Comparison of ENCODE assay signal across 7 mouse cellular contexts in genomic region chr16:18342650-18343570, GRCm38 (mm10). TPM values are rescaled to one million over a fixed set of nuclear protein-coding genes. Genes with fewer than 3 reads are reported as not detected.
DNase-seq lines count a peak whose midpoint lies in the region; ATAC-seq lines count a peak whose summit lies in the region.

No protein-coding gene starts in this region.

- 41% methylated on average over 9 of the region's 9 CpGs for WGBS in embryonic facial prominence, embryonic 11.5 days
- 36% methylated on average over 9 of the region's 9 CpGs for WGBS in limb, embryonic 15.5 days

- H3K4me1 ChIP-seq in embryonic facial prominence, embryonic 11.5 days (ENCODE audit: control insufficient read depth, insufficient read depth, low read length): no peaks in the 10 kb centered on the region
- H3K4me1 ChIP-seq in limb, embryonic 15.5 days: peaks cover 22% of the 10 kb centered on the region

- H3K9ac ChIP-seq in embryonic facial prominence, embryonic 11.5 days (replicated peaks; ENCODE audit: low read length): peak overlapping the region; percentile 52
- H3K9ac ChIP-seq in limb, embryonic 15.5 days: peak overlapping the region; percentile 55

- peak; percentile 12 to 20 for DNase-seq in thymus, postnatal 10 days (ENCODE audit: low spot score in 2 of 2)
- no peak for DNase-seq in thymus, adult 18-20 months
- no peak for DNase-seq in embryonic facial prominence, embryonic 11.5 days (ENCODE audit: low spot score)
- DNase-seq in heart, postnatal 4 days: peak; percentile 20
- DNase-seq in spleen, postnatal 4 days (ENCODE audit: low spot score in 2 of 2): peak; percentile 36 to 75
- DNase-seq in gastrocnemius, postnatal 36 days: no peak

- H3K27me3 ChIP-seq in embryonic facial prominence, embryonic 11.5 days (ENCODE audit: control insufficient read depth, insufficient read depth, low read length): no peaks in the 10 kb centered on the region; the same call in 1 of the 2 replicates
- peaks cover 17% of the 10 kb centered on the region for H3K27me3 ChIP-seq in limb, embryonic 15.5 days

- H3K9me3 ChIP-seq in embryonic facial prominence, embryonic 11.5 days (replicated peaks; ENCODE audit: control insufficient read depth, low read length): no peaks in the 10 kb centered on the region
- H3K9me3 ChIP-seq in limb, embryonic 15.5 days: no peaks in the 10 kb centered on the region

- ATAC-seq in embryonic facial prominence, embryonic 11.5 days (replicated peaks; ENCODE audit: insufficient number of reproducible peaks, low FRiP score, low TSS enrichment, low read depth): 0 out of 2 replicates have a peak, but pooled peaks have one; percentile 1
- ATAC-seq in limb, embryonic 15.5 days (ENCODE audit: insufficient number of reproducible peaks, low FRiP score, low TSS enrichment, low read depth): no peak

- intact Hi-C loops in gastrocnemius, postnatal 36 days (cut with DNase I): no loop called here

- no peaks in the 10 kb centered on the region for H3K36me3 ChIP-seq in embryonic facial prominence, embryonic 11.5 days (replicated peaks; ENCODE audit: control insufficient read depth, insufficient read depth, low read depth, low read length)
- H3K36me3 ChIP-seq in limb, embryonic 15.5 days: no peaks in the 10 kb centered on the region; the same call in 1 of the 2 replicates

- peak overlapping the region; percentile 56 for H3K4me3 ChIP-seq in embryonic facial prominence, embryonic 11.5 days (ENCODE audit: low read depth, low read length)
- H3K4me3 ChIP-seq in limb, embryonic 15.5 days: peak overlapping the region; percentile 67

- peak overlapping the region; percentile 61 for H3K4me2 ChIP-seq in embryonic facial prominence, embryonic 11.5 days (ENCODE audit: low read depth, low read length)
- peak overlapping the region; percentile 69 for H3K4me2 ChIP-seq in limb, embryonic 15.5 days

- no peak overlapping the region for H3K27ac ChIP-seq in embryonic facial prominence, embryonic 11.5 days (replicated peaks; ENCODE audit: low read depth, low read length)
- no peak overlapping the region for H3K27ac ChIP-seq in limb, embryonic 15.5 days

RNA-seq across cellular contexts. Expression of gene Tango2, which starts 5.0 kb away (rescaled TPM):
- polyA plus RNA-seq in embryonic facial prominence, embryonic 11.5 days (2014; fragmentation: Nextera tagmentation; extraction: Ambion mirVana): 20.4 and 27.9 TPM in 2 replicates
- total RNA-seq in heart, postnatal 4 days (2021): 10 to 100 TPM; 47.0 to 48.8 TPM
- 29.6 and 33.3 TPM in 2 replicates for polyA plus RNA-seq in limb, embryonic 15.5 days (2015; fragmentation: Nextera tagmentation; extraction: Ambion mirVana)
- 10 to 100 TPM; 40.3 to 51.5 TPM for total RNA-seq in gastrocnemius, postnatal 36 days (2021)

RNA-seq across cellular contexts. Expression of gene Arvcf, which starts 5.1 kb away (rescaled TPM):
- polyA plus RNA-seq in embryonic facial prominence, embryonic 11.5 days (2014; fragmentation: Nextera tagmentation; extraction: Ambion mirVana): 26.6 and 28.1 TPM in 2 replicates
- 10 to 100 TPM; 43.5 to 44.2 TPM for total RNA-seq in heart, postnatal 4 days (2021)
- 25.3 and 25.8 TPM in 2 replicates for polyA plus RNA-seq in limb, embryonic 15.5 days (2015; fragmentation: Nextera tagmentation; extraction: Ambion mirVana)
- 10 to 100 TPM; 10.2 to 14.3 TPM for total RNA-seq in gastrocnemius, postnatal 36 days (2021)

RNA-seq across cellular contexts. Expression of gene Dgcr8, which starts 53.9 kb away (rescaled TPM):
- 31.3 and 32.2 TPM in 2 replicates for polyA plus RNA-seq in embryonic facial prominence, embryonic 11.5 days (2014; fragmentation: Nextera tagmentation; extraction: Ambion mirVana)
- 10 to 100 TPM; 33.0 to 40.3 TPM for total RNA-seq in heart, postnatal 4 days (2021)
- 28.7 and 34.0 TPM in 2 replicates for polyA plus RNA-seq in limb, embryonic 15.5 days (2015; fragmentation: Nextera tagmentation; extraction: Ambion mirVana)
- total RNA-seq in gastrocnemius, postnatal 36 days (2021): 10 to 100 TPM; 13.8 to 14.6 TPM

Comparison
In these comparisons a context has a peak if more than half of its experiments do, and no peak if none do; other contexts are left out.
1. DNase-seq: peak in thymus, postnatal 10 days (2 of 2), heart, postnatal 4 days (single experiment) and spleen, postnatal 4 days (2 of 2); none in thymus, adult 18-20 months (0 of 2), embryonic facial prominence, embryonic 11.5 days (single experiment) and gastrocnemius, postnatal 36 days (0 of 2).